ENCODE assay signal across 30 mouse cellular contexts in genomic region chr5:115821200-115821599, GRCm38 (mm10). TPM values are rescaled to one million over a fixed set of nuclear protein-coding genes. Genes with fewer than 3 reads are reported as not detected.
DNase-seq lines count a peak whose midpoint lies in the region; ATAC-seq and TF ChIP-seq lines count a peak whose summit lies in the region.
"Had no signal": no experiment of that assay in that cellular context is flagged by ENCODE, and none has a peak within 500 bp of the region (broad histone marks: within the 10 kb centered on the region; RNA-seq: fewer than 3 reads in every experiment).

No protein-coding gene starts in this region.

- no peak overlapping the region for H3K9ac ChIP-seq in liver, postnatal 0 days (replicated peaks)
- H3K9ac ChIP-seq: heart, embryonic 12.5 days; limb, embryonic 12.5 days; midbrain, embryonic 13.5 days had no signal

- DNase-seq in CD4-positive, CD25-positive, alpha-beta regulatory T cell, adult 2 months (ENCODE audit: low read depth, low spot score), result peak; percentile 23
- DNase-seq in liver, postnatal 0 days, result no peak
- no peak for DNase-seq in liver
- DNase-seq in ES-CJ7 (ENCODE audit: low read depth, low spot score), result peak; percentile 78
- DNase-seq in induced T-regulatory cell, adult 2 months (ENCODE audit: low read depth), result peak; percentile 26
- DNase-seq in right cerebral cortex, postnatal 10 days (ENCODE audit: low spot score in 2 of 2), result no peak
- no peak for DNase-seq in right cerebral cortex, postnatal 14 days
- DNase-seq: adrenal gland, adult 2 months; cerebellum, adult 11-12 months; cerebellum, postnatal 14 days; gastrocnemius, postnatal 14 days; heart, adult 11 months; heart, postnatal 10 days; kidney, adult 8-10 months; kidney, postnatal 25 days; layer of hippocampus, postnatal 36 days; lung, postnatal 10 days; retina, postnatal 1 day; right cerebral cortex, postnatal 4 days; thymus, adult 2 months had no signal

- ATAC-seq in CD4-positive, CD25-positive, alpha-beta regulatory T cell, adult 4 months, result no peak
- ATAC-seq in liver, postnatal 0 days, result no peak
- ATAC-seq: forebrain, embryonic 16.5 days; hindbrain, postnatal 0 days; midbrain, embryonic 13.5 days had no signal

- H3K27ac ChIP-seq in liver, postnatal 0 days (ENCODE audit: low read depth), result no peak overlapping the region
- H3K27ac ChIP-seq: forebrain, embryonic 10.5 days; hindbrain, embryonic 10.5 days; hindbrain, postnatal 0 days; layer of hippocampus, adult 2 months; limb, embryonic 12.5 days; midbrain, embryonic 13.5 days had no signal

- H3K4me2 ChIP-seq in liver, postnatal 0 days (ENCODE audit: low read depth, low read length), result no peak overlapping the region
- H3K4me2 ChIP-seq: heart, embryonic 12.5 days; limb, embryonic 12.5 days; midbrain, embryonic 13.5 days had no signal

- no peak for TF ChIP-seq EP300 in liver, postnatal 0 days (IDR thresholded peaks at IDR 0.05; ENCODE audit: low read depth)

- H3K27me3 ChIP-seq in liver, postnatal 0 days (ENCODE audit: insufficient read depth, low read length), result no peaks in the 10 kb centered on the region
- H3K27me3 ChIP-seq: CH12.LX; heart, embryonic 12.5 days; limb, embryonic 12.5 days; midbrain, embryonic 13.5 days had no signal

- peaks cover 4% of the 10 kb centered on the region; the same call in 1 of the 2 replicates for H3K4me1 ChIP-seq in liver, postnatal 0 days (ENCODE audit: insufficient read depth)
- H3K4me1 ChIP-seq: forebrain, embryonic 10.5 days; hindbrain, embryonic 10.5 days; limb, embryonic 12.5 days; midbrain, embryonic 13.5 days had no signal

- TF ChIP-seq CTCF in liver, postnatal 0 days (IDR thresholded peaks at IDR 0.05; ENCODE audit: low read depth), result peak; percentile 47

- no peaks in the 10 kb centered on the region for H3K36me3 ChIP-seq in liver, postnatal 0 days (replicated peaks; ENCODE audit: insufficient read depth, low read length)
- H3K36me3 ChIP-seq: forebrain, embryonic 10.5 days; heart, embryonic 12.5 days; hindbrain, embryonic 10.5 days; limb, embryonic 12.5 days; midbrain, embryonic 13.5 days had no signal

- H3K9me3 ChIP-seq in liver, postnatal 0 days (ENCODE audit: low read length), result no peaks in the 10 kb centered on the region
- H3K9me3 ChIP-seq: forebrain, embryonic 10.5 days; heart, embryonic 12.5 days; hindbrain, embryonic 10.5 days; limb, embryonic 12.5 days; midbrain, embryonic 13.5 days had no signal

- 85% methylated on average over 12 of the region's 12 CpGs for WGBS in liver, postnatal 0 days (ENCODE audit: insufficient replicate concordance)

- H3K4me3 ChIP-seq in liver, postnatal 0 days (ENCODE audit: low read depth, low read length), result no peak overlapping the region
- H3K4me3 ChIP-seq: forebrain, embryonic 10.5 days; heart, embryonic 12.5 days; hindbrain, embryonic 10.5 days; layer of hippocampus, adult 2 months; limb, embryonic 12.5 days; midbrain, embryonic 13.5 days had no signal

RNA-seq across cellular contexts. Expression of gene Cit, which starts 23.9 kb away (rescaled TPM):
- polyA plus RNA-seq in CD4-positive, CD25-positive, alpha-beta regulatory T cell, adult 4 months (2017; shearing (Covaris generic)), result 1 to 10 TPM; 3.8 to 4.9 TPM
- 9.1 and 11.5 TPM in 2 replicates for polyA plus RNA-seq in liver, postnatal 0 days (2015; fragmentation: Nextera tagmentation; extraction: Ambion mirVana)

Comparison
In these comparisons a context has a peak if more than half of its experiments do, and no peak if none do; other contexts are left out.
1. DNase-seq: peak in CD4-positive, CD25-positive, alpha-beta regulatory T cell, adult 2 months (single experiment), ES-CJ7 (single experiment) and induced T-regulatory cell, adult 2 months (single experiment); none in liver, postnatal 0 days (single experiment), liver (single experiment), right cerebral cortex, postnatal 10 days (0 of 2) and right cerebral cortex, postnatal 14 days (single experiment).